Mouse (Mus musculus): ENCODE measurements around the gene Pcp4l1. TPM values are rescaled to one million over a fixed set of nuclear protein-coding genes. Genes with fewer than 3 reads are reported as not detected.
"Not testable (repeated sequence)": the region's sequence is repeated elsewhere in the genome, so short reads cannot be mapped to it uniquely, and the experiment has no call there.

Pcp4l1 gene
- polyA plus RNA-seq, 1 experiment from 2014 or later = 5.1 TPM

GRCm38 (mm10) chr1:171150838-171151391 lies 45.2 kb downstream of the Pcp4l1 start:
- peak overlapping the region; percentile 86 for H3K27ac ChIP-seq (ENCODE audit: low read length)
- peak overlapping the region; percentile 91 for H3K4me2 ChIP-seq (replicated peaks; ENCODE audit: low read depth, low read length)
- ATAC-seq (ENCODE audit: low FRiP score, low TSS enrichment) = peak; percentile 40
- H3K36me3 ChIP-seq (ENCODE audit: insufficient read depth, low read length) = no peaks in the 10 kb centered on the region
- no peaks in the 10 kb centered on the region for H3K9me3 ChIP-seq (ENCODE audit: low read length)
- peak overlapping the region; percentile 95 for H3K9ac ChIP-seq (replicated peaks; ENCODE audit: low read length)
- H3K4me1 ChIP-seq (ENCODE audit: insufficient read depth, low read length) = peaks cover 17% of the 10 kb centered on the region
- 2% methylated on average over 18 of the region's 18 CpGs for WGBS
- peak overlapping the region; percentile 94 for H3K4me3 ChIP-seq (ENCODE audit: low read length)
- 0 out of 2 replicates have a peak, but pooled peaks cover 3% of the 10 kb centered on the region for H3K27me3 ChIP-seq (ENCODE audit: insufficient read depth, low read length)

GRCm38 (mm10) chr1:171149974-171150760 lies 45.9 kb downstream of the Pcp4l1 start, which contains the start of the genes Sdhc and Mpz:
Gene Sdhc, minus strand, starts transcription at chr1:171150603.
Gene Mpz, plus strand, starts transcription at chr1:171150711.
- Histone ChIP-seq H3K4me2 (replicated peaks; ENCODE audit: low read depth, low read length) (peak within 1 kb of the TSS; percentile 91), H3K27me3 (ENCODE audit: insufficient read depth, low read length) (no peaks in the 10 kb centered on the region), H3K4me1 (ENCODE audit: insufficient read depth, low read length) (peaks cover 17% of the 10 kb centered on the region), H3K9ac (replicated peaks; ENCODE audit: low read length) (peak within 1 kb of the TSS; percentile 95), H3K36me3 (ENCODE audit: insufficient read depth, low read length) (peaks cover 4% of the 10 kb centered on the region; the same call in 1 of the 2 replicates), H3K4me3 (ENCODE audit: low read length) (peak within 1 kb of the TSS; percentile 94), H3K27ac (ENCODE audit: low read length) (peak within 1 kb of the TSS; percentile 86), H3K9me3 (ENCODE audit: low read length) (no peaks in the 10 kb centered on the region)
- WGBS = under 1% methylated on average over 34 of the region's 34 CpGs
- peak; percentile 94 for ATAC-seq (ENCODE audit: low FRiP score, low TSS enrichment)

- 90% methylated on average over 9 of the region's 11 CpGs for WGBS
- not testable (repeated sequence) for ATAC-seq (ENCODE audit: low FRiP score, low TSS enrichment)
Measured at GRCm38 (mm10) chr1:171142981-171143380, 53.1 kb downstream of the Pcp4l1 start.

GRCm38 (mm10) chr1:171137486-171138155 lies 58.4 kb downstream of the Pcp4l1 start:
- not testable (repeated sequence) for H3K9me3 ChIP-seq (ENCODE audit: low read length); H3K9ac ChIP-seq (replicated peaks; ENCODE audit: low read length); H3K4me3 ChIP-seq (ENCODE audit: low read length); H3K27ac ChIP-seq (ENCODE audit: low read length); H3K4me1 ChIP-seq (ENCODE audit: insufficient read depth, low read length); H3K27me3 ChIP-seq (ENCODE audit: insufficient read depth, low read length); H3K4me2 ChIP-seq (replicated peaks; ENCODE audit: low read depth, low read length); ATAC-seq (ENCODE audit: low FRiP score, low TSS enrichment)
- WGBS = 89% methylated on average over 8 of the region's 8 CpGs
- peaks cover 58% of the 10 kb centered on the region for H3K36me3 ChIP-seq (ENCODE audit: insufficient read depth, low read length)

More at GRCm38 (mm10) chr1:171142981-171143380, 53.1 kb downstream of the Pcp4l1 start:
- H3K9me3 ChIP-seq (ENCODE audit: low read length); H3K4me1 ChIP-seq (ENCODE audit: insufficient read depth, low read length); H3K4me3 ChIP-seq (ENCODE audit: low read length); H3K27ac ChIP-seq (ENCODE audit: low read length); H3K27me3 ChIP-seq (ENCODE audit: insufficient read depth, low read length); H3K4me2 ChIP-seq (replicated peaks; ENCODE audit: low read depth, low read length); H3K9ac ChIP-seq (replicated peaks; ENCODE audit: low read length): not testable (repeated sequence)
- H3K36me3 ChIP-seq (ENCODE audit: insufficient read depth, low read length) = peaks cover 26% of the 10 kb centered on the region

- Histone ChIP-seq H3K4me2 (replicated peaks; ENCODE audit: low read depth, low read length) (no peak overlapping the region), H3K27ac (ENCODE audit: low read length) (no peak overlapping the region), H3K4me3 (ENCODE audit: low read length) (no peak overlapping the region), H3K9me3 (ENCODE audit: low read length) (no peaks in the 10 kb centered on the region), H3K4me1 (ENCODE audit: insufficient read depth, low read length) (no peaks in the 10 kb centered on the region), H3K27me3 (ENCODE audit: insufficient read depth, low read length) (no peaks in the 10 kb centered on the region), H3K36me3 (ENCODE audit: insufficient read depth, low read length) (peaks cover 48% of the 10 kb centered on the region), H3K9ac (replicated peaks; ENCODE audit: low read length) (no peak overlapping the region)
- WGBS = 98% methylated on average over 2 of the region's 2 CpGs
- no peak for ATAC-seq (ENCODE audit: low FRiP score, low TSS enrichment)
Measured at GRCm38 (mm10) chr1:171135600-171135999, 60.5 kb downstream of the Pcp4l1 start.

GRCm38 (mm10) chr1:171130971-171131370 lies 65.1 kb downstream of the Pcp4l1 start:
- Histone ChIP-seq H3K9me3 (ENCODE audit: low read length) (no peaks in the 10 kb centered on the region), H3K27ac (ENCODE audit: low read length) (no peak overlapping the region), H3K4me2 (replicated peaks; ENCODE audit: low read depth, low read length) (no peak overlapping the region), H3K27me3 (ENCODE audit: insufficient read depth, low read length) (no peaks in the 10 kb centered on the region), H3K4me3 (ENCODE audit: low read length) (no peak overlapping the region), H3K9ac (replicated peaks; ENCODE audit: low read length) (no peak overlapping the region), H3K4me1 (ENCODE audit: insufficient read depth, low read length) (no peaks in the 10 kb centered on the region), H3K36me3 (ENCODE audit: insufficient read depth, low read length) (peaks cover 51% of the 10 kb centered on the region)
- ATAC-seq (ENCODE audit: low FRiP score, low TSS enrichment) = no peak
- WGBS = 72% methylated on average over 1 of the region's 1 CpGs

- Histone ChIP-seq H3K4me3 (ENCODE audit: low read length) (no peak overlapping the region), H3K36me3 (ENCODE audit: insufficient read depth, low read length) (peaks cover 35% of the 10 kb centered on the region), H3K4me2 (replicated peaks; ENCODE audit: low read depth, low read length) (no peak overlapping the region), H3K27me3 (ENCODE audit: insufficient read depth, low read length) (no peaks in the 10 kb centered on the region), H3K27ac (ENCODE audit: low read length) (peak overlapping the region; percentile 7; the same call in 1 of the 2 replicates), H3K4me1 (ENCODE audit: insufficient read depth, low read length) (no peaks in the 10 kb centered on the region), H3K9ac (replicated peaks; ENCODE audit: low read length) (no peak overlapping the region), H3K9me3 (ENCODE audit: low read length) (no peaks in the 10 kb centered on the region)
- WGBS = 53% methylated on average over 7 of the region's 7 CpGs
- ATAC-seq (ENCODE audit: low FRiP score, low TSS enrichment) = peak; percentile 74
Measured at GRCm38 (mm10) chr1:171129251-171129650, 66.8 kb downstream of the Pcp4l1 start.

GRCm38 (mm10) chr1:171124398-171124797 lies 71.7 kb downstream of the Pcp4l1 start:
- no peak for ATAC-seq (ENCODE audit: low FRiP score, low TSS enrichment)
- no peaks in the 10 kb centered on the region for H3K9me3 ChIP-seq (ENCODE audit: low read length)
- peaks cover 11% of the 10 kb centered on the region for H3K36me3 ChIP-seq (ENCODE audit: insufficient read depth, low read length)
- no peaks in the 10 kb centered on the region for H3K4me1 ChIP-seq (ENCODE audit: insufficient read depth, low read length)
- no peak overlapping the region for H3K4me3 ChIP-seq (ENCODE audit: low read length)
- no peak overlapping the region for H3K9ac ChIP-seq (replicated peaks; ENCODE audit: low read length)
- no peak overlapping the region for H3K4me2 ChIP-seq (replicated peaks; ENCODE audit: low read depth, low read length)
- no peak overlapping the region for H3K27ac ChIP-seq (ENCODE audit: low read length)
- WGBS = 92% methylated on average over 5 of the region's 5 CpGs
- H3K27me3 ChIP-seq (ENCODE audit: insufficient read depth, low read length) = no peaks in the 10 kb centered on the region

Measured in kidney, embryonic 16.5 days (tissue).